Mouse (Mus musculus): Measurements from ENCODE around the gene Rbfox1. TPM values are rescaled to one million over a fixed set of nuclear protein-coding genes. Genes with fewer than 3 reads are reported as not detected.

Rbfox1 gene
- total and polyA plus RNA-seq, 3 experiments = not detected

- TF ChIP-seq USF1 (IDR thresholded peaks at IDR 0.05; ENCODE audit: low read depth, low read length) (no peak), CHD1 (IDR thresholded peaks at IDR 0.05; ENCODE audit: low read depth, low read length) (no peak), GABPA (IDR thresholded peaks at IDR 0.05; ENCODE audit: low read depth, low read length) (no peak), ZNF384 (IDR thresholded peaks at IDR 0.05; ENCODE audit: low read depth, low read length) (no peak), MXI1 (IDR thresholded peaks at IDR 0.05; ENCODE audit: low read depth, low read length) (no peak), MAX (IDR thresholded peaks at IDR 0.05; ENCODE audit: low read length) (no peak), MEF2A (IDR thresholded peaks at IDR 0.05; ENCODE audit: extremely low read depth, insufficient replicate concordance, low read depth, low read length, poor library complexity, severe bottlenecking) (no peak), MYB (IDR thresholded peaks at IDR 0.05; ENCODE audit: low read depth, low read length) (no peak), POLR2AphosphoS2 (IDR thresholded peaks at IDR 0.05; ENCODE audit: low read length) (no peak), POLR2A (IDR thresholded peaks at IDR 0.05; ENCODE audit: control insufficient read depth in 1 of 2, insufficient read depth in 1 of 2, low read depth in 1 of 2, low read length in 2 of 2, poor library complexity in 1 of 2) (no peak), POLR2AphosphoS5 (IDR thresholded peaks at IDR 0.05; ENCODE audit: borderline replicate concordance, low read depth, low read length) (no peak), SMC3 (IDR thresholded peaks at IDR 0.05; ENCODE audit: low read depth, low read length) (no peak), ELF1 (IDR thresholded peaks at IDR 0.05; ENCODE audit: low read depth, low read length) (no peak), EP300 (IDR thresholded peaks at IDR 0.05; ENCODE audit: low read depth in 1 of 2, low read length in 2 of 2) (no peak), NELFE (IDR thresholded peaks at IDR 0.05; ENCODE audit: low read depth, low read length) (no peak), BHLHE40 (IDR thresholded peaks at IDR 0.05; ENCODE audit: borderline replicate concordance, low read depth, low read length) (no peak), JUND (IDR thresholded peaks at IDR 0.05; ENCODE audit: low read depth, low read length) (no peak)
- no peak overlapping the region for H3K27ac ChIP-seq (ENCODE audit: control insufficient read depth, low read depth, low read length)
- no peaks in the 10 kb centered on the region for H3K27me3 ChIP-seq (ENCODE audit: control insufficient read depth in 1 of 2, insufficient read depth in 2 of 2, low read length in 2 of 2)
- no peaks in the 10 kb centered on the region for H3K36me3 ChIP-seq (ENCODE audit: control insufficient read depth in 1 of 2, insufficient read depth in 2 of 2, low read length in 2 of 2)
- no peaks in the 10 kb centered on the region for H3K4me1 ChIP-seq (ENCODE audit: control insufficient read depth in 1 of 2, insufficient read depth in 2 of 2, low read length in 2 of 2)
- no peaks in the 10 kb centered on the region for H3K9me3 ChIP-seq (replicated peaks; ENCODE audit: insufficient read depth, low read length)
- no peaks in the 10 kb centered on the region for H3K79me2 ChIP-seq (ENCODE audit: control insufficient read depth, insufficient read depth, low read length, poor library complexity)
- H3K9ac ChIP-seq (ENCODE audit: control insufficient read depth, low read depth, low read length, poor library complexity, severe bottlenecking) = no peak overlapping the region
- H3K4me3 ChIP-seq (ENCODE audit: control insufficient read depth in 1 of 2, insufficient read depth in 1 of 2, low read depth in 2 of 2, low read length in 2 of 2) = no peak overlapping the region
- DNase-seq (ENCODE audit: low read depth, low spot score) = no peak
Measured at GRCm38 (mm10) chr16:6086200-6086599, 201.0 kb downstream of the Rbfox1 start.

- no peak for TF ChIP-seq TAL1 (IDR thresholded peaks at IDR 0.05; ENCODE audit: low read length)
- no peak for TF ChIP-seq ZC3H11A (IDR thresholded peaks at IDR 0.05; ENCODE audit: low read depth, low read length)
- no peak for TF ChIP-seq ELF1 (IDR thresholded peaks at IDR 0.05; ENCODE audit: low read depth, low read length)
- TF ChIP-seq POLR2A (IDR thresholded peaks at IDR 0.05; ENCODE audit: control insufficient read depth in 1 of 2, insufficient read depth in 1 of 2, low read depth in 1 of 2, low read length in 2 of 2, poor library complexity in 1 of 2) = no peak
- H3K36me3 ChIP-seq (ENCODE audit: control insufficient read depth in 1 of 2, insufficient read depth in 2 of 2, low read length in 2 of 2) = peaks cover 0 to 7% of the 10 kb centered on the region in 2 experiments; a peak in 2 of 4 replicates
Measured at GRCm38 (mm10) chr16:6091326-6092123, 206.4 kb downstream of the Rbfox1 start.

More at GRCm38 (mm10) chr16:6091326-6092123, 206.4 kb downstream of the Rbfox1 start:
- Histone ChIP-seq H3K4me3 (ENCODE audit: control insufficient read depth in 1 of 2, insufficient read depth in 1 of 2, low read depth in 2 of 2, low read length in 2 of 2) (no peak overlapping the region), H3K27ac (ENCODE audit: control insufficient read depth, low read depth, low read length) (no peak overlapping the region), H3K4me1 (ENCODE audit: control insufficient read depth in 1 of 2, insufficient read depth in 2 of 2, low read length in 2 of 2) (peaks cover 0 to 8% of the 10 kb centered on the region in 2 experiments; a peak in 3 of 4 replicates), H3K27me3 (ENCODE audit: control insufficient read depth in 1 of 2, insufficient read depth in 2 of 2, low read length in 2 of 2) (no peaks in the 10 kb centered on the region), H3K9me3 (replicated peaks; ENCODE audit: insufficient read depth, low read length) (no peaks in the 10 kb centered on the region), H3K9ac (ENCODE audit: control insufficient read depth, low read depth, low read length, poor library complexity, severe bottlenecking) (no peak overlapping the region), H3K79me2 (ENCODE audit: control insufficient read depth, insufficient read depth, low read length, poor library complexity) (no peaks in the 10 kb centered on the region)
- DNase-seq (ENCODE audit: low read depth, low spot score) = no peak
